Mouse (Mus musculus) megakaryocyte, embryonic 14.5 days (primary cell): ENCODE measurements at regions not wholly inside any gene's neighbourhood (a gene's known extent, or its start where the extent isn't known, plus 50 kb on each side); places are given as distances from the start of the nearest gene placed in this dataset.

ENCODE experiments used
- H3K27me3 ChIP-seq: replicated peaks from 2 replicates; pipeline ENCODE3; 2012; ENCODE audit warnings: inconsistent platforms
- H3K36me3 ChIP-seq: replicated peaks from 2 replicates; pipeline ENCODE3; 2012; ENCODE audit warnings: low read length, inconsistent platforms, mixed read lengths
- H3K4me1 ChIP-seq: 2 replicates; pipeline ENCODE4 v1.6.1; 2012; ENCODE audit warnings: inconsistent platforms
- H3K4me3 ChIP-seq: replicated peaks from 2 replicates; pipeline ENCODE3; 2012; ENCODE audit warnings: moderate library complexity, mild to moderate bottlenecking, inconsistent platforms
- H3K9me3 ChIP-seq: 2 replicates; pipeline ENCODE4 v1.6.1; 2012; ENCODE audit warnings: inconsistent platforms
- FLI1 ChIP-seq: IDR thresholded peaks from 2 replicates; pipeline ENCODE4 v1.6.1; 2012; ENCODE audit warnings: low read length, inconsistent platforms, mixed read lengths
- GATA1 ChIP-seq: IDR thresholded peaks from 3 replicates; pipeline ENCODE4 v1.6.1; 2012; ENCODE audit warnings: mixed read lengths, low read length, inconsistent platforms, borderline replicate concordance

GRCm38 (mm10) chr9:61583281-61584072 lies 211.3 kb downstream of the Tle3 start:
- Histone ChIP-seq H3K4me3 (no peak overlapping the region), H3K36me3 (no peaks in the 10 kb centered on the region), H3K27me3 (peaks cover 73% of the 10 kb centered on the region), H3K4me1 (no peaks in the 10 kb centered on the region), H3K9me3 (no peaks in the 10 kb centered on the region)
- no peak for TF ChIP-seq GATA1
- no peak for TF ChIP-seq FLI1

- no peaks in the 10 kb centered on the region for H3K36me3 ChIP-seq
- TF ChIP-seq GATA1 (no peak), FLI1 (no peak)
- no peaks in the 10 kb centered on the region for H3K4me1 ChIP-seq
- peaks cover 74% of the 10 kb centered on the region for H3K27me3 ChIP-seq
- H3K9me3 ChIP-seq, result no peaks in the 10 kb centered on the region
- no peak overlapping the region for H3K4me3 ChIP-seq
Measured at GRCm38 (mm10) chr9:61581046-61581445, 208.9 kb downstream of the Tle3 start.

GRCm38 (mm10) chr9:61578255-61578654 lies 206.1 kb downstream of the Tle3 start:
- Histone ChIP-seq H3K9me3 (peaks cover 4% of the 10 kb centered on the region; the same call in 1 of the 2 replicates), H3K27me3 (peaks cover 85% of the 10 kb centered on the region), H3K36me3 (no peaks in the 10 kb centered on the region), H3K4me1 (no peaks in the 10 kb centered on the region), H3K4me3 (no peak overlapping the region)
- no peak for TF ChIP-seq GATA1
- TF ChIP-seq FLI1, result no peak

GRCm38 (mm10) chr9:61573634-61574359 lies 201.6 kb downstream of the Tle3 start:
- H3K9me3 ChIP-seq, result peaks cover 27% of the 10 kb centered on the region
- H3K27me3 ChIP-seq, result peaks cover 72% of the 10 kb centered on the region
- H3K36me3 ChIP-seq, result no peaks in the 10 kb centered on the region
- TF ChIP-seq GATA1 (no peak), FLI1 (no peak)
- H3K4me1 ChIP-seq, result no peaks in the 10 kb centered on the region
- no peak overlapping the region for H3K4me3 ChIP-seq

- Histone ChIP-seq H3K4me3 (no peak overlapping the region), H3K36me3 (no peaks in the 10 kb centered on the region), H3K9me3 (peaks cover 9% of the 10 kb centered on the region), H3K27me3 (peaks cover 58% of the 10 kb centered on the region), H3K4me1 (no peaks in the 10 kb centered on the region)
- no peak for TF ChIP-seq GATA1
- no peak for TF ChIP-seq FLI1
Measured at GRCm38 (mm10) chr9:61563017-61563416, 190.9 kb downstream of the Tle3 start.

GRCm38 (mm10) chr9:61561551-61561950 lies 189.4 kb downstream of the Tle3 start:
- Histone ChIP-seq H3K4me3 (no peak overlapping the region), H3K4me1 (no peaks in the 10 kb centered on the region), H3K36me3 (no peaks in the 10 kb centered on the region), H3K9me3 (peaks cover 6% of the 10 kb centered on the region), H3K27me3 (peaks cover 61% of the 10 kb centered on the region)
- TF ChIP-seq GATA1 (no peak), FLI1 (no peak)

- H3K4me1 ChIP-seq, result no peaks in the 10 kb centered on the region
- H3K27me3 ChIP-seq, result peaks cover 70% of the 10 kb centered on the region
- H3K4me3 ChIP-seq, result no peak overlapping the region
- H3K9me3 ChIP-seq, result no peaks in the 10 kb centered on the region
- no peak for TF ChIP-seq FLI1
- no peaks in the 10 kb centered on the region for H3K36me3 ChIP-seq
Measured at GRCm38 (mm10) chr9:61558621-61559020, 186.5 kb downstream of the Tle3 start.

GRCm38 (mm10) chr9:61557025-61557424 lies 184.9 kb downstream of the Tle3 start:
- no peak overlapping the region for H3K4me3 ChIP-seq
- H3K27me3 ChIP-seq, result peaks cover 72% of the 10 kb centered on the region
- no peak for TF ChIP-seq GATA1
- TF ChIP-seq FLI1, result no peak
- no peaks in the 10 kb centered on the region for H3K36me3 ChIP-seq
- H3K4me1 ChIP-seq, result no peaks in the 10 kb centered on the region
- no peaks in the 10 kb centered on the region for H3K9me3 ChIP-seq

GRCm38 (mm10) chr9:61555173-61555572 lies 183.0 kb downstream of the Tle3 start:
- Histone ChIP-seq H3K4me3 (no peak overlapping the region), H3K27me3 (peaks cover 77% of the 10 kb centered on the region), H3K36me3 (no peaks in the 10 kb centered on the region), H3K9me3 (no peaks in the 10 kb centered on the region), H3K4me1 (no peaks in the 10 kb centered on the region)
- TF ChIP-seq FLI1, result no peak
- no peak for TF ChIP-seq GATA1

GRCm38 (mm10) chr9:61554611-61555010 lies 182.4 kb downstream of the Tle3 start:
- Histone ChIP-seq H3K9me3 (no peaks in the 10 kb centered on the region), H3K4me1 (no peaks in the 10 kb centered on the region), H3K27me3 (peaks cover 79% of the 10 kb centered on the region), H3K4me3 (no peak overlapping the region), H3K36me3 (no peaks in the 10 kb centered on the region)
- TF ChIP-seq GATA1 (no peak), FLI1 (no peak)
